Mouse (Mus musculus) midbrain, embryonic 11.5 days (tissue): ENCODE data around the gene Slc12a5. TPM values are rescaled to one million over a fixed set of nuclear protein-coding genes. Genes with fewer than 3 reads are reported as not detected.

Experiments used
- ATAC-seq: fragments of 200-750 bp; cut with Nextera tagmentation; 2 replicates; pipeline ENCODE4 v1.8.0; 2017; ENCODE audit warnings: moderate TSS enrichment, moderate library complexity; ENCODE audit not compliant: low FRiP score
- DNase-seq: peaks from one replicate; pipeline ENCODE4 v3.0.0; 2015; ENCODE audit warnings: low spot score; ENCODE audit errors: missing footprints
- H3K27ac ChIP-seq: fragments of 300-500 bp; sonication (generic); 2 replicates; pipeline ENCODE4 v1.5.1; 2014; ENCODE audit warnings: low read depth, low read length
- H3K27me3 ChIP-seq: fragments of 300-500 bp; sonication (generic); 2 replicates; pipeline ENCODE4 v1.6.1; 2014; ENCODE audit warnings: mild to moderate bottlenecking, low read length, moderate library complexity, mixed read lengths; ENCODE audit not compliant: control insufficient read depth, insufficient read depth
- H3K36me3 ChIP-seq: fragments of 300-500 bp; sonication (generic); 2 replicates; pipeline ENCODE4 v1.6.1; 2014; ENCODE audit warnings: mild to moderate bottlenecking, low read length, moderate library complexity, mixed read lengths; ENCODE audit not compliant: control insufficient read depth, insufficient read depth
- H3K4me1 ChIP-seq: fragments of 300-500 bp; sonication (generic); 2 replicates; pipeline ENCODE4 v1.6.1; 2014; ENCODE audit warnings: low read length; ENCODE audit not compliant: control insufficient read depth, insufficient read depth
- H3K4me2 ChIP-seq: fragments of 300-500 bp; sonication (generic); 2 replicates; pipeline ENCODE4 v1.6.1; 2014; ENCODE audit warnings: mild to moderate bottlenecking, moderate library complexity
- H3K4me3 ChIP-seq: fragments of 300-500 bp; sonication (generic); 2 replicates; pipeline ENCODE4 v1.5.1; 2014; ENCODE audit warnings: low read depth, low read length
- H3K9ac ChIP-seq: fragments of 300-500 bp; sonication (generic); 2 replicates; pipeline ENCODE4 v1.6.1; 2014; ENCODE audit warnings: low read length
- H3K9me3 ChIP-seq: fragments of 300-500 bp; sonication (generic); 2 replicates; pipeline ENCODE4 v1.6.1; 2016; ENCODE audit warnings: low read length; ENCODE audit not compliant: control insufficient read depth
- WGBS: fragments of 180-500 bp; shearing (Covaris S2); extraction: QIAGEN DNeasy Blood & Tissue Kit; methylation state at CpG from one replicate; pipeline ENCODE4 v1.1.7; 2014; 5-methylcytosine and 5-hydroxymethylcytosine counted together
- polyA plus RNA-seq: library from polyadenylated mRNA; unstranded; fragments of >200 nt; fragmentation: Nextera tagmentation; extraction: Ambion mirVana; gene quantifications from 2 replicates; pipeline ENCODE4 v1.2.1, GENCODE M21; 2014

Gene Slc12a5
- polyA plus RNA-seq, 1 experiment from 2014 or later = 3.0 TPM

GRCm38 (mm10) chr2:164940140-164940830 is 20.3 kb upstream of the Slc12a5 start, which contains the start of gene Mmp9:
Gene Mmp9 (plus strand): TSS chr2:164940780.
- Histone ChIP-seq H3K27ac (no peak within 1 kb of the TSS), H3K4me1 (peaks cover 18% of the 10 kb centered on the region), H3K4me2 (no peak within 1 kb of the TSS), H3K9ac (no peak within 1 kb of the TSS), H3K27me3 (peaks cover 24% of the 10 kb centered on the region), H3K36me3 (no peaks in the 10 kb centered on the region), H3K9me3 (no peaks in the 10 kb centered on the region), H3K4me3 (no peak within 1 kb of the TSS)
- DNase-seq (no peak), ATAC-seq (no peak; the same call in 1 of the 2 replicates)
- WGBS = 21% methylated on average over 10 of the region's 10 CpGs

- H3K36me3 ChIP-seq = no peaks in the 10 kb centered on the region
- H3K27ac ChIP-seq = no peak overlapping the region
- H3K9me3 ChIP-seq = no peaks in the 10 kb centered on the region
- H3K4me1 ChIP-seq = peaks cover 18% of the 10 kb centered on the region
- H3K4me2 ChIP-seq = no peak overlapping the region
- no peak overlapping the region for H3K4me3 ChIP-seq
- DNase-seq (no peak), ATAC-seq (no peak)
- H3K9ac ChIP-seq = no peak overlapping the region
- WGBS = 12% methylated on average over 5 of the region's 5 CpGs
- H3K27me3 ChIP-seq = peaks cover 24% of the 10 kb centered on the region
These were observed 17.8 kb upstream of the Slc12a5 start for GRCm38 (mm10) chr2:164942692-164943290.

GRCm38 (mm10) chr2:164947506-164947905 is 13.1 kb upstream of the Slc12a5 start:
- no peaks in the 10 kb centered on the region for H3K9me3 ChIP-seq
- no peak overlapping the region for H3K4me2 ChIP-seq
- DNase-seq (no peak), ATAC-seq (no peak)
- H3K9ac ChIP-seq = no peak overlapping the region
- H3K4me3 ChIP-seq = no peak overlapping the region
- H3K36me3 ChIP-seq = no peaks in the 10 kb centered on the region
- no peak overlapping the region for H3K27ac ChIP-seq
- H3K4me1 ChIP-seq = peaks cover 6% of the 10 kb centered on the region; the same call in 1 of the 2 replicates
- H3K27me3 ChIP-seq = peaks cover 44% of the 10 kb centered on the region
- 18% methylated on average over 4 of the region's 4 CpGs for WGBS

- H3K27ac ChIP-seq = no peak overlapping the region
- no peak overlapping the region for H3K4me3 ChIP-seq
- H3K4me1 ChIP-seq = peaks cover 5% of the 10 kb centered on the region; the same call in 1 of the 2 replicates
- no peaks in the 10 kb centered on the region for H3K36me3 ChIP-seq
- H3K27me3 ChIP-seq = peaks cover 47% of the 10 kb centered on the region
- ATAC-seq = no peak
- no peak overlapping the region for H3K9ac ChIP-seq
- WGBS = 17% methylated on average over 7 of the region's 7 CpGs
- no peaks in the 10 kb centered on the region for H3K9me3 ChIP-seq
- no peak for DNase-seq
- no peak overlapping the region for H3K4me2 ChIP-seq
These were observed 12.7 kb upstream of the Slc12a5 start for GRCm38 (mm10) chr2:164947930-164948329.

GRCm38 (mm10) chr2:164948962-164949361 is 11.6 kb upstream of the Slc12a5 start:
- H3K4me2 ChIP-seq = peak overlapping the region; percentile 22; the same call in 1 of the 2 replicates
- ATAC-seq (no peak), DNase-seq (peak; percentile 91)
- 7% methylated on average over 25 of the region's 25 CpGs for WGBS
- H3K9me3 ChIP-seq = no peaks in the 10 kb centered on the region
- peaks cover 51% of the 10 kb centered on the region for H3K27me3 ChIP-seq
- H3K4me1 ChIP-seq = peaks cover 5% of the 10 kb centered on the region; the same call in 1 of the 2 replicates
- 0 out of 2 replicates have a peak overlapping the region, but pooled peaks have one; percentile 5 for H3K4me3 ChIP-seq
- no peak overlapping the region for H3K27ac ChIP-seq
- H3K36me3 ChIP-seq = no peaks in the 10 kb centered on the region
- H3K9ac ChIP-seq = no peak overlapping the region

GRCm38 (mm10) chr2:164950501-164950900 is 10.1 kb upstream of the Slc12a5 start:
- no peak for ATAC-seq
- Histone ChIP-seq H3K4me1 (peaks cover 5% of the 10 kb centered on the region; the same call in 1 of the 2 replicates), H3K9me3 (no peaks in the 10 kb centered on the region), H3K9ac (no peak overlapping the region), H3K4me3 (no peak overlapping the region), H3K4me2 (no peak overlapping the region), H3K27me3 (peaks cover 51% of the 10 kb centered on the region), H3K27ac (no peak overlapping the region), H3K36me3 (no peaks in the 10 kb centered on the region)
- peak; percentile 90 for DNase-seq
- 29% methylated on average over 13 of the region's 13 CpGs for WGBS

GRCm38 (mm10) chr2:164951745-164952144 is 8.9 kb upstream of the Slc12a5 start:
- DNase-seq (no peak), ATAC-seq (no peak)
- Histone ChIP-seq H3K36me3 (no peaks in the 10 kb centered on the region), H3K27me3 (peaks cover 51% of the 10 kb centered on the region), H3K4me3 (no peak overlapping the region), H3K9ac (no peak overlapping the region), H3K4me1 (peaks cover 5% of the 10 kb centered on the region; the same call in 1 of the 2 replicates), H3K9me3 (no peaks in the 10 kb centered on the region; the same call in 1 of the 2 replicates), H3K27ac (no peak overlapping the region), H3K4me2 (no peak overlapping the region)
- WGBS = 80% methylated on average over 4 of the region's 4 CpGs

GRCm38 (mm10) chr2:164952448-164952847 is 8.2 kb upstream of the Slc12a5 start:
- Histone ChIP-seq H3K4me2 (no peak overlapping the region), H3K9me3 (no peaks in the 10 kb centered on the region; the same call in 1 of the 2 replicates), H3K36me3 (no peaks in the 10 kb centered on the region), H3K4me3 (no peak overlapping the region), H3K27ac (no peak overlapping the region), H3K4me1 (peaks cover 5% of the 10 kb centered on the region; the same call in 1 of the 2 replicates), H3K27me3 (peaks cover 51% of the 10 kb centered on the region), H3K9ac (no peak overlapping the region)
- DNase-seq (no peak), ATAC-seq (no peak)
- WGBS = 47% methylated on average over 13 of the region's 13 CpGs

GRCm38 (mm10) chr2:164953224-164953623 is 7.4 kb upstream of the Slc12a5 start:
- Histone ChIP-seq H3K4me3 (no peak overlapping the region), H3K27me3 (peaks cover 44% of the 10 kb centered on the region)
- WGBS = 2% methylated on average over 21 of the region's 21 CpGs

More at GRCm38 (mm10) chr2:164953224-164953623, 7.4 kb upstream of the Slc12a5 start:
- Histone ChIP-seq H3K27ac (no peak overlapping the region), H3K4me1 (peaks cover 5% of the 10 kb centered on the region; the same call in 1 of the 2 replicates), H3K9ac (no peak overlapping the region), H3K4me2 (no peak overlapping the region), H3K36me3 (no peaks in the 10 kb centered on the region), H3K9me3 (no peaks in the 10 kb centered on the region; the same call in 1 of the 2 replicates)
- DNase-seq (peak; percentile 98), ATAC-seq (peak; percentile 82)
